Mouse (Mus musculus) lung, postnatal 4 days (tissue): ENCODE data around the gene Ankrd13b.

ENCODE experiments used
- DNase-seq, 2 experiments: peaks; one replicate each; pipeline ENCODE4 v3.0.0; 2021

Gene Ankrd13b

DNA sequence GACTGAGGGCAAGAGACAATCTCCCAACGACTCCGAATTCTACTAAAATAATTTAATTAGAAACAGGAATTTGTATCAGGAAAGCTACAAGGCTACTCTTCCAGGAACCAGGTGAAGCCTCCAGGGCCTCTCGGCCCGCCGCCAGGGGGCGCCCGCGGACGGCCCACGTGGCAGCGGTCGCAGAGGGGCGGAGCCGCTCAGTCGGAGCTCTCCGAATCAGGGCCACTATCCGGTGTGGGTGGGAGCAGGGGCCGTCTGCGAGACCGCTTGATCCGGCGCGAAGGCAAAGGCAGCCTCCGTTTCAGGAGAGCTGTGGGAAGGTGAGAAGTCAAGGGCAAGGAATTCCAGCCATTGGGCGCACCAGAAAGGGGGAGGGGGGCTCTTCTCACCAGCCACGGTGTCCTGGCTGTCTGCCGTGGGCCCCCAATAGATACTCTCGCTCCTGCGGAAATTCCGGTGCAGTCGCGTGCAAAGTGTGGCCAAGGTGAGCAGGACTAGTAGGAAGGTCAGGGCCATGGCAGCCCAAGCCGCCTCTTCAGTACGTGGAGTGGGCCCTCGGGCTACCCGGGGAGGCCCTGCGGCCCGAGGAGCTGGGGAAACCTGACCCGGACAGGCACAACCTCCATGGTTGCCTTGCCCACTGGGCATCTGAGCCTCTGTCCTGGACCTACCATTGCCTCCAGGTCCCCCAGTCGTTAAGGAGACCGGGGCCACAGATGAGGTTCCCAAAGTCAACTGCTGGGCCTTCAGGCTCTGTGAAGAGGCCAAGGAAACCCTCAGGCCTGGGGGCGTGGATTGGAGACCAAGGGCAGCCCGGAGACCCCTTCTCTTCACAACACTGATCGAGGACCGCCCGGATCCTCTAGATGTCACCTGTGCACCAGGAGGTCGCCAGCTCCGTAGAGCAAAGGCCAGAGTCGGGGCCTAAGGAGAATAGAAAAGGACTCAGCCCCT, 18.9 kb upstream of the Ankrd13b start:
- DNase-seq = peak; percentile 91

DNA sequence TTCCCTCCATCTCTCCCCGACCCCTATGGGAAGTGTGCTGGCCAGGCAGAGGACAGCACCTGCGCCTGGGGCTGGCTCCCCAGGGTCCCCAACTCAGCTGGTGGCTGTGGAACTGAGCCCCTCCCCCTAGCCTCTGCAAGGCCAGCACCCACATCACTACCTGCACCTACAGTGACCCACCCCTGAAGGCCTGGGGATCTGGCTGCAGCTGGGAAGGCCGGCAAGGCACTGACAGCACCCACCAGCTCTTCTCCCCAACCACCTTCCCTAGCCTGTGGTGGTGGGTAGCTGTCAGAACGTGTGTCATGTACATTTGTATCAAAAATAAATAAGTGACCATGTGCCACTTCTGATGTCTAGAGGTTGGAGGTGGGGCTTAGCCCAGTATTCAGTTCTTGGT, 17.9 kb upstream of the Ankrd13b start:
- peak in 1 of 2 experiments; percentile 29 for DNase-seq

DNA sequence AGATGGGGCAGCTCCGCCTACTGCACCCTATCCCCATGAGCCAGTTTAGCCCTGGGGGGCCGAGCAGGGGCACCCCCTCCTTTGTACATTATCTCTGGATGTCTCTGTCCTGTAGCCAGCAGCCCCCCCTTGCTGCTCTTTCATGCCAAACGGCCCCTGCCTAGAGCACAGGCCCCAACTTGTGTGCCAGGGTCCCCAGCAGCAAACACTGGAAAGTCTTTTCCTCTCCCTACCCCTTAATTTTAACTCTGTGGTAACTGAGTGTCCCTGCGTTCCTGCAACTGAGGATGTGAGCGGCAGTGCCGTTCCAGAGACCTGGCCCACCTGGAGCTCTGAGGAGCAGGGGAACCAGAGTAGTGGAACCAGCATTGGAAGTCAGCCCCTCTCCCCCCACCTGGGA, 17.5 kb upstream of the Ankrd13b start:
- DNase-seq = no peak

DNA sequence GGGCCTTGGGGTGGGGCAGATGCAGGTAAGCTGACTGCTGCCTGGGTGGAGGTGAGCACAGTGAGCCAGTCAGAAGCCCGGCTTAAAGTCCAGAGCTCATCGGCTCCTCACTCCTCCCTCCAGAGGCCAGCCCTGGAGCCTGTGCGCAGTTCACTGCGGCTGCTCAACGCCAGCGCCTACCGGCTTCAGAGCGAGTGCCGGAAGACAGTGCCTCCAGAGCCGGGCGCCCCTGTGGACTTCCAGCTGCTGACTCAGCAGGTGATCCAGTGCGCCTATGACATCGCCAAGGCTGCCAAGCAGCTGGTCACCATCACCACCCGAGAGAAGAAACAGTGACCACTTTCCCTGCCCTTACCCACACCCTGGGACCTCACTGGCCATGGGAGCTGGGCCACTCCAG, 16.8 kb upstream of the Ankrd13b start:
- DNase-seq = no peak

DNA sequence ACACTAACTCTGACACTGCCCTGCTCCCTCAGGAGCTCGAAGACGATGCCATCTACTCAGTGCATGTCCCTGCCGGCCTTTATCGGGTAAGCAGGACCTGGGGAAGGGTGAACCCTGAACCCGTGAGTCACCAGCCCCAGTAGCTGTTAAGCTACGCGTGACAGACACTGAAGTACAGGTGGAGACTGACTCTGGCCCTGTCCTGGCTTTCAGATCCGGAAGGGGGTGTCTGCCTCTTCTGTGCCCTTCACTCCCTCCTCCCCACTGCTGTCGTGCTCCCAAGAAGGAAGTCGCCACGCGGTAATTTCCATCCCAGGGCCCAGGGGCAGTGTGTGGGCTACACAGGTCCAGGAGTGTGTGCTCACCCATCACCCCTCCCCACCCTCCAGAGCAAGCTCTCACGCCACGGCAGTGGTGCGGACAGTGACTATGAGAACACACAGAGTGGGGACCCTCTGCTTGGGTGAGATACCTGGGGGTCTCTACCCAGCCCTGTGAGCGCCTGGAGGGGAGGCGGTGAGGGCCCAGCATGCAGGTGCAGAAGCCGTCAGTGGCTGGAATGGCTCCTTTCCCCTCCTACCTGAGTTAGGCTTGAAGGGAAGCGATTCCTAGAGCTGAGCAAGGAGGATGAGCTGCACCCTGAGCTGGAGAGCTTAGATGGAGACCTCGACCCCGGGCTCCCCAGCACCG, 16.0 kb upstream of the Ankrd13b start:
- peak in 1 of 2 experiments; percentile 22 for DNase-seq

DNA sequence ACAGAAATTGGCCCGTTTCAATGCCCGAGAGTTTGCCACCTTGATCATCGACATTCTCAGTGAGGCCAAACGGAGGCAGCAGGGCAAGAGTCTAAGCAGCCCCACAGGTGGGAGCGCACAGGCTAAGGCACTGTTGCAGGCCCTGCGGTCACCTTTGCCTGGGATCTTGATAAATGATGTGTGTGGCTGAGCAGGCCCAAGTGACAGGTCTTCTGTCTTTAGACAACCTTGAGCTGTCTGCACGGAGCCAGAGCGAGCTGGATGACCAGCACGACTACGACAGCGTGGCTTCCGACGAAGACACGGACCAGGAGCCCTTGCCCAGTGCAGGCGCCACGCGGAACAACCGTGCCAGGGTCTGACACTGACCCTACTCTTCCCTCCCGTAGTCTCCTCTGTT, 14.9 kb upstream of the Ankrd13b start:
- peak in 1 of 2 experiments; percentile 24 for DNase-seq

DNA sequence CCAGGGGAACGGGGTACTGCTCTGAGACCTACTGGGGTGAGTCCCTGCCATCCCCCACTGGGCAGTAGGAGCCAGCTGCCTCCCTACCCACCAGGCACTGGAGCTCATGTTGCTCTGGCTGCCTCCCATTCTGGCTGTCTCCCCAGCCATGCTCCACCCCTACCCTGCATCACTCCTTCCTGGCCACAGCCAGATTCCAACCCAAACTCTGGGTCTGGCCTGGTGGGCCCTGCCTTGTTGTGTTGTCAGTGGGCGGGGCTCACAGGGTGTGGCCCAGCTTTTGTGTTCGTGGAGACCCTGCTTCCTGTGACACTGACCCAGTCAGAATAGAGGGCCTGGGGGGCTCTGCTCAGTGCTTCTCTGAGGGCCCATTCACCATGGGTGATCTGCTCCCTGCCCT, 14.0 kb upstream of the Ankrd13b start:
- DNase-seq = peak; percentile 59 to 78

DNA sequence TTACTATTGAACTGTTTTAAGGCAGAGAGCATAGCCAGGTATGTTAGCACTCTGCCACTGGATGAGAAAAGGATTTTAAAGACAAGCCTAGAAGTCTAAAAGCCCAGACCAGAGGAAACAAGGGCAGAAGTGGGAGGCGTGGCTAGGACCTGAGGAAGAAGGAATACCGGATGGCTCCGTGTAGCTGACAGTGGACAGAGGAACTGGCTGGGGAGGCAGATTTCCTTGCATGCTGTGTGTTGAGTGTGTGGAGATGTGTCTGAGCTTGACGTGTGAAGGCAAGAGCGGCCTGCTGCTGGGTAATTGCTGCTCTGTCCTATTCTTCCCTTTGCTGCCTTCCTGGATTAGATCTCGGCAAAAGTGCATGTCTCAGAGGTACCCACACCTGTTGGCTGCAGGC, 13.0 kb upstream of the Ankrd13b start:
- DNase-seq = peak in 1 of 2 experiments; percentile 19

DNA sequence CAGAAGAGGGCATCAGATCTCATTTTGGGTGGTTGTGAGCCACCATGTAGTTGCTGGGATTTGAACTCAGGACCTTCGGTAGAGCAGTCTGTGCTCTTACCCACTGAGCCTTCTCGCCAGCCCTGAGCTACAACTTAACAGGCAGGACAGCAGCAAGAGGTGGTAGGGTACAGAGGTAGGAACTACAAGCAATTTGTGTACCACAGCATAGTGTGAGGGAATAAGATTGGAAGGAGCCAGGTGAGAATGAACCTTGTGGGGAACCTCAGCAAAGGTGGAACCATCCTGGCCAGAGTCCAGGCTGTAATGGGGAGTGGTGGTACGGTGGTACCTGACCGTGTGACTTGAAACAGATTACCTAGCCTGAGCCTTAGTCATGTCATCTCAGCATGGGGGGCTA, 12.5 kb upstream of the Ankrd13b start:
- peak in 1 of 2 experiments; percentile 14 for DNase-seq

DNA sequence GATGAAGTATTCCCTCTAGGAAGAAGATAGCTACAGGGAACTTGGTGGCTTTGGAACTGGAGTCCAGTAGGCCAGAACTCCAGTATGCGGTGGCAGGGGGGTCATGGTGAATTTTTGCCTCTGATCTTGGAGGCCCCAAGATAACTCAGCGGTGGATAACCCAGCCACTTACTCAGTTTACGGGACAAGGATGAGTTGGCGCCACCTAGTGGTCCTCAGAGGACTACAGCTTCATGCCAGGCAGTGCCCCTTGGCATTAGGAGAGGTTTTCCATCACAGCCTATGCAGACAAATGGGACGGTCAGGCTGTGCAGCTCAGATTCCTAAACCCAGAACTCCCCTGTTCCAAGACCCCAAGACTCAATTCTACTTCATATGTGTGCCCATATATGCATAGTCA, 11.9 kb upstream of the Ankrd13b start:
- peak; percentile 75 to 86 for DNase-seq

DNA sequence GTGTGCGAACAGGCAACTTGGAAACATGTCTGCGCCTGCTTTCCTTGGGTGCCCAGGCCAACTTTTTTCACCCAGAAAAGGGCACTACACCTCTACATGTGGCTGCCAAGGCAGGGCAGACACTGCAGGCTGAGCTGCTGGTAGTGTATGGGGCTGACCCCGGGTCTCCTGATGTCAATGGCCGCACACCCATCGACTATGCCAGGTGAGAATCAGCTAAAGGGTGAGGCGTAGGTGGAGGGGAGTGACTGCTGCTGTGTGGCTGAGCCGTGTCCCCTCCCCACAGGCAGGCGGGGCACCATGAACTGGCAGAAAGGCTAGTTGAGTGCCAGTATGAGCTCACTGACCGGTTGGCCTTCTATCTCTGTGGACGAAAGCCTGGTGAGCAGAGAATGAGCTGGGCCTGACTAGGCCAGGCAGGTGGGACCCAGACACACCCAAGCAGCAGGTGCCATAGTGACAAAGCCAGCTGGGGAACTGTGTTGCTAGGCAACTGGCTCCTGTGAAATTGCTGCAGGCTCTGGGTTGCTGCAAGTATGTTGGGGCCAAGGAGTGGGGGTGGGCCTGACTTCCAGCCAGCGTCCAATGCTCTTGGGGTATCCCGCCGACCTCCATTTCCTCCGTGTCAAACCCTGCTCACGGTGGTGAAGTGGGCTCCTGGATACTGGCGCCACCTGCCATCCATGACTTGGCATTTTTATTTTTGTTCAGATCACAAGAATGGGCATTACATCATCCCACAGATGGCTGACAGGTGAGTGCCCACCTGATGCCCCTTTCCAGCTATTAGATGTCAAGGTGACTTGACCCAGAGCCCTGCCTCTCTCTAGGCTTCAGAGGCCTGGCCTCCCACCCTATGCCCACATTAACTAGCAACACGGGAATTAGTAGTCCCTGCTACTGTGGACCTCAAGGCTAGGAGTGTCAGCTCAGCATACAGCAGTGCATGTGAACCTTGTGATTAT, 11.2 kb upstream of the Ankrd13b start:
- DNase-seq = no peak

DNA sequence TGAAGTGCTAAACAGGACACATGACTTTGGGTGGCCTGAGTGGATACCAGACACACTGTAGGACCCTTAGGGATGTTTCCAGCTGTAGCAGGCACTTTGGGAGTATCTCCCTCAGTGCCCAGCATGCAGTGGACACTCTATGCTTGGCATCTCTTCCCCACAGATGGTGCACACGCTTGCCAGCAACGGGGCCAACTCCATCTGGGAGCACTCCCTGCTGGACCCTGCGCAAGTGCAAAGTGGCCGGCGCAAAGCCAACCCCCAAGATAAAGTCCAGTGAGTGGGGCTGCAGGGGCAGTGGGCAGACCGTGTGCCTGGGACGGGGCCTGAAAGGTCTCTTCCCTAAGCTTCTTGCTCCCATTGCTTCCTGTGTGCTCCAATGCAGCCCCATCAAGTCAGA, 9.9 kb upstream of the Ankrd13b start:
- no peak for DNase-seq

DNA sequence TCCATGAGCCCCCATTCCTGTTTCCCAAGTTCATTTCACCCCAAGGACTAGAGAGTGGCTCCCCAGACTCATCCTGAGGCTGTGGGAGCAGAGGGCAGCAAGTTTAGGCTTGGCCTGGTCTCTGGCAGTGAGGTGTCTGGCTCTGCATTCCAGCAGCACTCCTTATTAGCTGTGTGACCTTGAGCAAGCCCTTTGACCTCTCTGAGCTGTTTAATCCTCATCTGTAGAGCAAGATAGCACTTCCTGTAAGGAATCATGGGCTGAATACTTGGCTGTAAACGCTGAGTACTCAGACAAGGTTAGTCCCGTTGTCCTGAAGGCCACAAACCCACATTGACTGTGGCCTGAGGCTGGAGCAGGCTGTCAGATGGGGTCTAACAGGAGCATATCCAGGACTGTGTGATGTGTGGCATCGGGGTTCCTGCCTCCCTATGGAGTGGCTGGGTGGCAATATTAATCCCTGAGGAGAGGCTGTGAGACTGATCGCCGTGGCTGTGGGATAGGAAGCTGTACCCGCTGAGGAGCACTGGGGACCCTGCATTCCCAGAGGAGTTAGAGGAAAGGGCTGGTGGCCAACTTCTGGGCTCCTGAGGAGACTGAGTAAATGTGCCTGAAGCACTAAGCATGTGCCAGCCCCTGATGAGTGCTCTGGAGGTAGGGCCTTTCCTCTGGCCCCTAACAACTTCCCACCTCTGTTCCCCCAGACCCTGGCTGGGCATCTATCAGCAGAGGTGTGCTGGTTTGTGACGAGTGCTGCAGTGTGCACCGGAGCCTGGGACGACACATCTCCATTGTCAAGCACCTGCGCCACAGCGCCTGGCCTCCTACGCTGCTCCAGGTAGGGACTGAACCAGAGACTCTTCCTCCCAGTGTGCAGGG, 9.0 kb upstream of the Ankrd13b start:
- DNase-seq = no peak

DNA sequence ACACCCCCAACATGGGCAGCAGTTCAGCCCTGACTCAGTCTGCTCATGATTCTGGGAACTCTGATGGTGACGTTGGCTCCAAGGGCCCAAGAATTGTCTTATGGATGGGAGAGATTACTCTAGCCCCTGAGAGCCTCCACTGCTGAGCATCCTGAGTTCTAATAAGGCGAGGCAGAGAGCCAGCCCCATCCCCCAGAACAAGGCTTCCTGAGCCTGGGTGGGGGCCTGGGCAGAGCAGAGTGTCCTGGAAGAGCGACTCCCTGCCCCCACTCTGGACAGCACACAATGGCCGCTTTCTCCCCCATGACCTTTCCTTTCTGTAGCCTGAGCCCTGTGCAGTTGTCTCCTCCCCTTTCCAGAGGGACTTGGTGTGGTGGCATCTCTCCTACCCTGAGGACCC, 8.4 kb upstream of the Ankrd13b start:
- peak; percentile 68 to 78 for DNase-seq

DNA sequence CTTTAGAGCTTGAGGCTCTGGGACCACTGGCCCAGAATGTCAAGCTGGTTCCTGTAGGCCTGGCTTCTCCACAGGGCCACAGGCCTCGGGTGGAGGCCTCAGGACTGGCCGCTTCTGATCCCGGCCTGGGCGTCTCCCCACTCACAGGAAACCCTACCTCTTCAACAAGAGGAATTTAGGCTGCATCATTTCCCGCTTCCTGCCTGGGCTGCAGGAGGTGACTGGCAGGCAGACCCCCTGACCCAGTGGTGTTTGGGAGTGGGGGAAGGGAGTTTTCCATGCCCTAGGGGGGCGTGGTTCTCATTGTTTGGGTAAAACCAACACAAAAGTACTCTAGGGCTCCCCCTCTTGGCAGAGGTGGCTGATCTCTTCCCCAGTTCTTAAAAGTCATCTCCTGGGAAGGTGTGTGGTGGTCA, 7.9 kb upstream of the Ankrd13b start:
- DNase-seq = peak; percentile 89 to 91

DNA sequence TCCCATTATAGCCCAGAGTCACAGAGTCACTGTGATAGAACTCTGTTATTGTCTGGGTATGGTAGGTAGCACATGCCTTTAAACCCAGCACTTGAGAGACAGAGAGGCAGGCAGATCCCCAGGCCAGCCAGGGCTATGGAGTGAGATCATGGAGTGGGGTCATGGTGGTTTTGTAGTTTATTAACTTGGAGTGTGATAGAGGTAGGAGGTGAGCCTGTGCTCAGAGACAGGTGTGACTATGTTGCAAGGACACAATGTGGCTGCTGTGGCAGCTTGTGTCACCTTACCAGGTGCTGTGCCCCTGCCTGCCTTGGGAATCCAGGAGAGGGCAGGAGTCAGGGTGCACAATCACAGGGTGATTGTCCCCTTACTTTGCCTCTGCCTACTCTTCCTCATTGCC, 6.0 kb upstream of the Ankrd13b start:
- DNase-seq = peak in 1 of 2 experiments; percentile 15

DNA sequence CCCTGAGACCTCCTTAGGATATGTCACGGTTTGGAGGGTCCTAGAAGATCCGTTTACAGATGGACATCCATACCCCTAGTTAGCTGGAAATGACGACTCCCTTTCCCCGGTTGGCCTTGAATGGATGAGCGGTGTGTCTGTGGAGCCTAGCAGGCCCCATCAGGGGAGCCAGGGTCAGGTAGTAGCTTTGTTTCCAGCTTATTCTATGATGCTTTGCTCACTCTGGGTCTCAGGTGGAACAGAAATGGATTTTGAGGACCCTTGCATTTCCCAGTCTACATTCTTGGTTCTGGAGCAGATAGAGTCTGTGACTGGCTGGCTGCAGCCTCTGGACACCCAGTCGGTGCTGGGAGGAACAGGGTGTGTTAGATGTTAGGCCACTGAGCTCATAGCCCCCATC, 5.3 kb upstream of the Ankrd13b start:
- no peak for DNase-seq

DNA sequence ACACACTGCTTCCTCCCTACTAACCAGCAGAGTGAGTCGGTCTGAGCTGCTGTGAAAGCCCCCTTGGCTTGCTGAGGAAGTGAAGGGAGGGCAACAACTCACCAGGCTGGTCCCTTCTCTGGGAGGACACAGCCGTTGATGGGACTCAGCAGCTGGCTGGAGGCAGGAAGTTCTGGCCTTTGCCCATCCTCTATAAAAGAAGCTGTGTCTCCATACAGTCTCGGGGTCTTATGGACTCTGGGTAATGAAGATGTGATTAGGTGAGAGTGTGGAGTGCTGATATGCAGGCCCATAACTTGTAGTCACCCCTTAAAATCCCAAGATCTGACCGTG, 4.8 kb upstream of the Ankrd13b start:
- DNase-seq = peak in 1 of 2 experiments; percentile 24

DNA sequence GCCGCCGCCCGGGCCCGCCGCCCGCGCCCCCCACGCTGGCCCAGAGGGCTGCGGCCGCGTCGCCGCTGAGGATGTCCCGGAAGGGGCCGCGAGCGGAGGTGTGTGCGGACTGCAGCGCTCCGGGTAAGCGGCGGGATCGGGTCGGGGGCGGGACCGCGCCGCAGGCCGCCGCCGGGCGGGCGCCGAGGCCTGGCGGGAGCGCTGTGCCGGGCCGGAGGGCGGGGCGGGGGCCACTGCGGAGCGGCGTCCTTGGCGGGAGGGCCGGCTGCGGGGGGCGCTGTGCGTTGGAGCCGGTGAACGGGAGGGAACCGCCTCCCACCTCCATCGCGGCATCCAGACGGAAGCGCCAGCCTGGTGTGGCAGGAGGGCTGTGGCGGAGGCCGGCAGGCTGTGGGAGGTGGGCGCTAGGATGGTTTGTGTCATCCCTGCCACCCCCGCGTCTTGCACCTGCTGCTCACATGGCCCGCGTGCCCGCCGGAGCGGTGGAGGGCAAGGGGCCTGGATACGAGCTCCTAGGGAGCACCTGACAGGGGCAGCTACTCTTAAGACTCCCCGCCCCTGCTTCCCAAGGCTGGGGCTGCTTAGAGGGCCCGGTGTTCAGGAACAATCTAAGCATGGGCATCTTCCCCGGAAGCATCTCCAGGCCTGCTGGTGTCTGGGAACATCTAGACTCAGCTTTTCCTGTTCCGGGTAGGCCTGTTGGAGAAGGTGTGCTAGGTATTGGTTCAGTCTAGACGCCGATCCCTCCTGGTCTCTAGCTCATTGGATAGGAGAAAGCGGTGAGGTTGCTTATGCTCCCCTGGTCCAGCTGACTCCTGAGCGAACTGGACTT, 4.2 kb upstream of the Ankrd13b start, which contains the start of gene Git1:
TSS of gene Git1 (plus strand) at position 51 of the 832 bp plus-strand sequence.
- DNase-seq = peak; percentile 63 to 72

DNA sequence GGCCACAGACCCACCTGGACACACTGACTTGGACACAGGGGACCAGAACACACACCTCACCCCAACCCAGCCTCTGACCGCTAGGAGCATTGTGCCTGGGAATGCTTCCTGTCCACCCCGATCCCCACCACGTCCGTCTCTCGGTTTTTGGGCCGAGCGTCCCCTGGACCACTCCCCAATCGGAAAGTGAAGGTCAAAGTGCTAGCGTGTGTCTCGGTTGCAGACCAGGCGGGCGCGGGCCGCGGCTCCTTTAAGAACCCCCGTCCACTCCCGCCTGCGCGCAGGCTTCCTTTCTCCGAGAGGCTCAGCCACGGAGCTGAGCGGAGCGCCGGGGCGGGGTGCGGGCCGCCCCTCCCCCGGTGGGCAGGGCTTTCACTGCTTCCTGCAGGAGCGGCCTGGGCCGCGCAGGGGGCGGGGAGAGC, 3.4 kb upstream of the Ankrd13b start:
- DNase-seq = peak; percentile 95 to 97
